Mouse (Mus musculus) liver, postnatal 0 days (tissue): Measurements from ENCODE around the gene Gm4141. TPM values are rescaled to one million over a fixed set of nuclear protein-coding genes. Genes with fewer than 3 reads are reported as not detected.
"Not testable (repeated sequence)": the region's sequence is repeated elsewhere in the genome, so short reads cannot be mapped to it uniquely, and the experiment has no call there.

Source experiments
- ATAC-seq: fragments of 200-750 bp; cut with Nextera tagmentation; 2 replicates; pipeline ENCODE4 v1.8.0; 2017; ENCODE audit warnings: mild to moderate bottlenecking, moderate library complexity
- DNase-seq: peaks from one replicate; pipeline ENCODE4 v3.0.0-alpha.2; 2016
- H3K27ac ChIP-seq: fragments of 300-500 bp; sonication (generic); 2 replicates; pipeline ENCODE4 v1.5.1; 2014; ENCODE audit warnings: antibody characterized with exemption, moderate library complexity, mild to moderate bottlenecking, low read depth
- H3K27me3 ChIP-seq: fragments of 300-500 bp; sonication (generic); 2 replicates; pipeline ENCODE4 v1.6.1; 2014; ENCODE audit warnings: low read length, control low read depth, mixed read lengths; ENCODE audit not compliant: insufficient read depth
- H3K36me3 ChIP-seq: fragments of 300-500 bp; sonication (generic); replicated peaks from 2 replicates; pipeline ENCODE4 v1.6.1; 2014; ENCODE audit warnings: mild to moderate bottlenecking, control low read depth, low read length, moderate library complexity, mixed read lengths; ENCODE audit not compliant: insufficient read depth
- H3K4me1 ChIP-seq: fragments of 300-500 bp; sonication (generic); 2 replicates; pipeline ENCODE4 v1.6.1; 2014; ENCODE audit warnings: antibody characterized with exemption, mild to moderate bottlenecking, control low read depth; ENCODE audit not compliant: insufficient read depth
- H3K4me2 ChIP-seq: fragments of 300-500 bp; sonication (generic); 2 replicates; pipeline ENCODE4 v1.6.1; 2014; ENCODE audit warnings: low read depth, mild to moderate bottlenecking, low read length, moderate library complexity, mixed read lengths
- H3K4me3 ChIP-seq: fragments of 300-500 bp; sonication (generic); 2 replicates; pipeline ENCODE4 v1.5.1; 2014; ENCODE audit warnings: low read depth, low read length
- H3K9ac ChIP-seq: fragments of 300-500 bp; sonication (generic); replicated peaks from 2 replicates; pipeline ENCODE4 v1.6.1; 2014; ENCODE audit warnings: mild to moderate bottlenecking, moderate library complexity
- H3K9me3 ChIP-seq: fragments of 300-500 bp; sonication (generic); 2 replicates; pipeline ENCODE4 v1.6.1; 2016; ENCODE audit warnings: mild to moderate bottlenecking, control low read depth, low read length, mixed read lengths
- WGBS: fragments of 180-500 bp; shearing (Covaris S2); extraction: QIAGEN DNeasy Blood & Tissue Kit; methylation state at CpG from one replicate; pipeline ENCODE4 v1.1.7; 2014; ENCODE audit not compliant: insufficient replicate concordance; 5-methylcytosine and 5-hydroxymethylcytosine counted together
- polyA plus RNA-seq: library from polyadenylated mRNA; unstranded; fragments of >200 nt; fragmentation: Nextera tagmentation; extraction: Ambion mirVana; gene quantifications from 2 replicates; pipeline ENCODE4 v1.2.1, GENCODE M21; 2015

Gene Gm4141
- polyA plus RNA-seq: not detected in 2 replicates

GRCm38 (mm10) chr7:20576141-20576540 lies at the start of gene Gm4141:
Gene Gm4141, minus strand, starts transcription at chr7:20576241.
- H3K9me3 ChIP-seq, H3K36me3 ChIP-seq, H3K27ac ChIP-seq, H3K4me1 ChIP-seq, H3K4me2 ChIP-seq, H3K27me3 ChIP-seq, ATAC-seq, H3K9ac ChIP-seq, DNase-seq, H3K4me3 ChIP-seq: not testable (repeated sequence)
- no CpG with 5 or more reads among the region's 3 CpGs for WGBS

DNA sequence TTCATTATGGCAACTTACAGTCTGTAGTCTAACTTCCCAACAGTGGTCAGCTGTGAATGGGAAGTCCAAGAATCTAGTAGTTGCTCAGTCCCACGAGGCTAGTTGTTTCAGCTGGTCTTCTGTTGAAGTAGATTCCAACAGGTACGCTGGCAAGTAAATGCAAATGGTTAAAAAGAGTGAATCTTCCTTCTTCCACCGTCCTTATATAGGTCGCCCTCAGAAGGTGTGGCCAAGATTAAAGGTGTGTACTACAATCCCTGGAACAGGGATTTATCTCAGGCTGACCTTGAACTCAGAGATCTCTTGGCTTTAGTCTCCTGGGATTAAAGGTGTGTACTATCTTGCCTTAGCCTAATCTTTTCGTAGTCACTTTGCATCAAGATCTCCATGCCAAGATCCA lies 22.9 kb upstream of the Gm4141 start, which contains the start of gene Gm4513:
TSS of gene Gm4513 (minus strand) at position 101 of the 400 bp plus-strand sequence.
- H3K27me3 ChIP-seq, H3K36me3 ChIP-seq, H3K4me1 ChIP-seq, ATAC-seq, H3K27ac ChIP-seq, H3K9ac ChIP-seq, H3K9me3 ChIP-seq, DNase-seq, H3K4me2 ChIP-seq, H3K4me3 ChIP-seq: not testable (repeated sequence)
- WGBS: 65% methylated on average over 3 of the region's 5 CpGs

GRCm38 (mm10) chr7:20545657-20546056 lies 30.4 kb downstream of the Gm4141 start, which contains the start of gene Gm5726:
Gene Gm5726, minus strand, starts transcription at chr7:20545757.
- WGBS: no CpG with 5 or more reads among the region's 1 CpGs
- H3K9ac ChIP-seq, H3K4me2 ChIP-seq, ATAC-seq, H3K36me3 ChIP-seq, H3K4me1 ChIP-seq, DNase-seq, H3K9me3 ChIP-seq, H3K4me3 ChIP-seq, H3K27ac ChIP-seq, H3K27me3 ChIP-seq: not testable (repeated sequence)

GRCm38 (mm10) chr7:20533537-20533936 lies 42.5 kb downstream of the Gm4141 start, which contains the start of gene Vmn1r104:
Gene Vmn1r104, plus strand, starts transcription at chr7:20533837.
- no CpG with 5 or more reads among the region's 3 CpGs for WGBS
- not testable (repeated sequence) for ATAC-seq, H3K4me3 ChIP-seq, H3K9me3 ChIP-seq, H3K27me3 ChIP-seq, H3K4me2 ChIP-seq, H3K4me1 ChIP-seq, DNase-seq, H3K9ac ChIP-seq, H3K36me3 ChIP-seq, H3K27ac ChIP-seq

Other genes starting within 250 kb of the Gm4141 start
- not detected in 2 replicates for gene Gm4133, start 242.2 kb downstream of the Gm4141 start, polyA plus RNA-seq
- gene Gm5728, start 200.8 kb downstream of the Gm4141 start, polyA plus RNA-seq: not detected in 2 replicates
- not detected in 2 replicates for gene Vmn1r100, start 158.3 kb downstream of the Gm4141 start, polyA plus RNA-seq
- not detected in 2 replicates for gene Vmn1r101, start 133.6 kb downstream of the Gm4141 start, polyA plus RNA-seq
- not detected in 2 replicates for gene Gm10670, start 101.3 kb downstream of the Gm4141 start, polyA plus RNA-seq
- not detected in 2 replicates for gene Vmn1r103, start 65.7 kb downstream of the Gm4141 start, polyA plus RNA-seq
- not detected in 2 replicates for gene Vmn1r104, start 42.4 kb downstream of the Gm4141 start, polyA plus RNA-seq
- gene Gm5726, start 30.5 kb downstream of the Gm4141 start, polyA plus RNA-seq: not detected in 2 replicates
- gene Gm4513, start 22.8 kb upstream of the Gm4141 start, polyA plus RNA-seq: not detected in 2 replicates
- gene Vmn1r107, start 92.7 kb upstream of the Gm4141 start, polyA plus RNA-seq: not detected in 2 replicates
- gene Vmn1r111, start 127.0 kb upstream of the Gm4141 start, polyA plus RNA-seq: not detected in 2 replicates
- gene Gm10668, start 154.4 kb upstream of the Gm4141 start, polyA plus RNA-seq: not detected in 2 replicates
- not detected in 2 replicates for gene Vmn1r112, start 194.9 kb upstream of the Gm4141 start, polyA plus RNA-seq
- not detected in 2 replicates for gene Vmn1r113, start 211.0 kb upstream of the Gm4141 start, polyA plus RNA-seq
- gene Vmn1r114, start 235.9 kb upstream of the Gm4141 start, polyA plus RNA-seq: not detected in 2 replicates